Mouse (Mus musculus) spleen, adult 18-20 months (tissue): ENCODE measurements at regions not wholly inside any gene's neighbourhood (a gene's known extent, or its start where the extent isn't known, plus 50 kb on each side); places are given as distances from the start of the nearest gene placed in this dataset.
"Not testable (repeated sequence)": the region's sequence is repeated elsewhere in the genome, so short reads cannot be mapped to it uniquely, and the experiment has no call there.

ENCODE experiments used
- DNase-seq, 2 experiments: peaks; one replicate each; pipeline ENCODE4 v3.0.0; 2022; ENCODE audit warnings: mixed read lengths in 2 of 2

DNA sequence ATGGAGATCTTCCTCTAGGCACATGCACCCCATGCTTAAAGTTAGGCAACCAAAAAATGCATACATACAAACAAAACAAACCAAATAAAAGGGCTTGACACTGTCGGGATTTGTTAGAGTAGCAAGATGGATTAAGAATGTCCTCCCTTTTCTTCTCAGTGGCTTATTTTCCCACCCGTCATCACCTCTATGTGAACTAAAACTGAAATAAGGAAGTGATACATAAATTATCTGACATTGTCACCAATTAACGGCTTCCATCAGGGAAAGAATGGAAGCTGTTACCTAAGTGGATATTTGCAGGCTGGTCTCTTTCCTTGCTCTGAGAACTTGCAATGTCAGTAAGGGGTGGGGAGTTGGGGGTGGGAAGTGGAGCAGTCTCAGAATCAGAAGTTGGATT lies 541.5 kb downstream of the Diaph3 start:
- no peak for DNase-seq

DNA sequence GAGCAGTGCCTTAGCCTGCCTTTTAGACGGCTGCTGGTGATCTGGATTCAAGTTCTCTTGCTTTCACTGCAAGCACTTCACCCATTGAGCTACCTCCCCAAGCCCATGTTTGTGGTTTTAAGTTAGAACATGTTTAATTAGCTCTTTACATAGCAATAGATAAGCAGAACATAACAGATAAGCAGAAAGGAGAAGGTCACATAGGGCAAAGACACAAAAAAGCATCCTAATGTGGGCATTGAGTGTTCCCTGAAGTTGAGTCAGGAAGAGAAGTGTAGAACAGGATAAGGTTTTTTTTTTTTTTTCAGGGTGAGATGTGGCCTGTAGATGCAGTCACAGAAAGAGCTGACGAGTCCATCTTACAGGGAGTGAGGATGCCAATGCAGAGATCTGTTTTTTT lies 552.5 kb downstream of the Diaph3 start:
- DNase-seq: no peak

GRCm38 (mm10) chr14:86585959-86586358 lies 555.1 kb downstream of the Diaph3 start:
- DNase-seq: not testable (repeated sequence)

- DNase-seq: no peak
Measured at GRCm38 (mm10) chr14:86562728-86563127, 578.3 kb downstream of the Diaph3 start.

DNA sequence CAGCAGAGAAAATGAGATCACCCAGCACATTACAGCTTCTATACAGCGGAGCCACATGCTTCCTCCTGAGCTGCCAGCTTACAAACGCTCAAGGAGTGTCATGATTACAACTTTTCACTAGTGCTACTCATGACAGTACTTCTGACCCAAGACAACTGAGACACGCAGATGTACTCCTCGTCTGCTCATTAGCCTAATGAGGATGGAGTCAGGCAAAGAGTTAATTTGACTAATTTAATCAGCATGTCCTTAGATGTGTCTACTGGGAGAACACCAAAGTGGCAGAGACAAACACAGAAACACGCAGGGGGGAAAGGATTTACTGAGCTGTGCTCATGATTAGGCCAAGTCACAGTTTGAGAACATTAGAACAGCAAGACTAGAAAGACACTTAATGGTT lies 603.0 kb downstream of the Diaph3 start:
- DNase-seq: no peak

- no peak for DNase-seq
Measured at GRCm38 (mm10) chr14:86536341-86537027, 604.6 kb downstream of the Diaph3 start.

DNA sequence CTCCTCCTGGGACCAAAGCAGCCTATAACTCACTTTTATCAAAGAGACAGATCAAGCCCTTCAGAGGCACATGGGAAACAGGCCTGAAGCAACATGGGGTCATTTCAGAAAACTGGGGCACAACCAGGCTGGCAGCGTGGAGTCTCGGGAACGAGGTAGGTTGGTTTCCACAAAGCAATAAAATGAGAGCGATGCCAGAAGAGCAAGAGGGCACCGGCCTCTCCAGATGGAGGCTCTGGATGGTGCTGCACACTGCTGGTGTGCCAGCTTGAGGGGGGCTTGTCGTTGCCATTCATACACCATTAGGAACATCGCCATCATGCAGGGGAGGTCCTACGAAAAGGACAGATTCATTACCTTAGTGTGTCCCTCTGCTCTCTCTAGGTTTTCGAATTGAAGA lies 630.6 kb downstream of the Diaph3 start:
- DNase-seq: no peak

DNA sequence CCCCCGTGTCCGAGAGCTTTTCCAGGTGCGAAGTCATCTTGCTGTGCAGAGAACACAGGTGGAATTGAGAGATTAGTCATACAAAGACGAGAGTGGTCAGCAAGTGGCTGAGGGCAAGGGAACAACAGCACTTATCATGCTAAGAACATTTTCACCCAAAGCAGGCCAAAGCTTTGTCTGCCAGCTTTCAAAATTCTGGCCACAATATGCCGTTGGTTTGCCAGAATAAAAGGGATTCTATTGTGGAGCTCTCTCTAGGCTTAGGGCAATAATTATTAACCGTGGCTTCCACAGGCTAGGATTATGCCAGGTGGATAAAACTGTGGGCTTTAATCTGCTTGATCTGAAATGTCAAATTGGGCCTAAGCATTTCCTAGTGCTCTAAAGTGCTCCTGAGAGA lies 631.3 kb downstream of the Diaph3 start:
- DNase-seq: no peak

DNA sequence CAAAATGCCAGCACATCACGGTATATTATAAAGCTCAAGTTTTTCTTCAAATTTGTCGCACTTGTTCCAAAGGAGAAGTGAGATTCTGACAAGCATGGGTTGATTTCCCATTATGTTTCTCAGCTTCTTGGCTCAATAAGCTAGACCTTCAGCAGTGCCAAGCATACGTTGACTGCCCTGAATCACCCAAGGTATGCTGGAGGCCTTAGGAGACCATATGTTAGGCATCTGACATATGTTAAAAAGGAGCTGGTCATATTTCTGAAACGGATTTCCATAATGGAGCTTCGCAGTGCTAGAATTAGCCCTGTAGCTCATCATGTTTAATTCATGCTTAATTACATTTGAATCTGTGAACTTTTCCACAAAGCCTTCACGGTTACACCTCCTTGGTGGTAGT lies 634.7 kb downstream of the Diaph3 start:
- no peak for DNase-seq

DNA sequence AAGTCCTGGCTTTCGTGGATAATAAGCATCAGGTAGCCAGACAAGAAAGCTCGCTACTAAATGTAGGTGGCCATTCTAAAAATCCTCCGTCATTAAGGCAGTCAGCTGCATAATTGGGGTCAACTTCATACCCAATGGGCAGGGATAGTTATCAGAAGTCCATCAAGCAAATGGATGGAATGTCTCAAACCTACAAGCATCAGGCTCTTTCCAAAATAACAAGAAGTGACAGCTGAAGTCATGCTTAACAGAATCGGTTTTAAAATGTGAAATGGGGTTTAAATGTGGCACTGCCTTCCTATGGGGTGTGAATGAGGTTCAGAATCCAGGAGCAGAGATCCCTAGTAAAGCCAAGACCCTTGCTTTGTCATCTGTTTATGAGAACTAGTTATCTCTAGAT lies 650.2 kb downstream of the Diaph3 start:
- DNase-seq: no peak

DNA sequence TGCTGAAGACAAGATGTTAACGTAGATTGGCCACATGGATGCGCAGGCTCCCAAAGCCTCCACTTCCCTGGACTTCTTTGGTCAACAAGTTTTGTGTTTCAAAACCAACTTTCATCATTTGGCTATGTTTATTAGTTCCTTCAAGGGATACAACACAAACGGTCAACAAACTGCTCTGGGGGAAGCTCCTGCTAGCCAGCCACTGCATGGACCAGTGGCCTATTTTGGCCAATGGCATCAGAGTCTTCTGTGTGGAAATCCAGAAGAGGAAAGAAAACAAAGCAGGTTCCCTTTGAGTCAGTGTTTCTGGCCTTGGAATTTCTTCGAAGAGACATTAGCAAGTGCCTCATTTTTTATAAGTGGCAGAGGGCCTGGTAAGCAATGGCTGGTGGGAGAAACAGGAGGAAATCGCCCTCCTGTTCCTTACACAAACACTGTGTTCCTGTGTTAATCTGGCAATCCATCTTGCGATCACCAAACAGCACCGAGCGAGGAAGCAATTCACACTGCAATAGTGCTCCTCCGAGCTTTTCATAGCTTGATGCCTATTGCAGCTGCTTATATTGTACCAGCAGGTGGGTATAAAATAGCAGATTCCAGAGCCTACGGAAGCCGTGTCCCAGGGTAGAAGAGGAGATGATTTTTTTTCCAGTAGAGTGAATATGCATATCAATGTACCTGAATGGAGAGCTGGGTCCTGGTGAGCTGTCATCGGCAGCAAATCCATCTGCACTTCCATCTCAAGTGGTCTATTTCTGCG lies 651.0 kb downstream of the Diaph3 start:
- no peak for DNase-seq

GRCm38 (mm10) chr14:86489044-86489816 lies 651.8 kb downstream of the Diaph3 start:
- no peak for DNase-seq

DNA sequence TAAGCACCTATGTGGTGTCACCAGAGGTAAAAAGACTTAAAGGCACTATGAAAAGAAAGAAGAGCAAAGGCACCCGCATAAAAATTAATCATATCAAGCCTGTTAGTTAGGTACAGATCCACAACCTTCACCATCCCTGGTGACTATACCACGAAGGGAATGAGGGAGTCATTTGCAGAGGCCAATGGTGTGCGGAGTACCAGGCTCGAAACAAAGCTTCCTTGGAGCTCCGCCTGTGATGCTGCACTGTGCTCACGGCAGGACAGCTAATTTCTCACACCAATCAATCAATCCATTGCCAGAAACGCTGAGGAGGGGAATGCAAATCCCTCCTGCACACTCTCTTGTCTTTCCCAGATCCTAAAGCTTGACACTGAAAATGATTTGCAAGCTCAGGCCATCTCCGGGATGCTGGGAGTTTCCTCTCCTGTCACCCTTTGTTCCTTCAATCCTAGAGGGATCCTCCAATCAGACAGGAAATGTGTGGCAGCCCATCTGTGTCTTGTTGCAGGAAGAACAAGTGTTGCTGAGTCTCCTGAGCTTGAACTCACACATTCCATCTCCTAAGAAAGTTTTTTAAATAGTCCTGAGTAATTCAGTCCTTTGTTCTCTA lies 653.6 kb downstream of the Diaph3 start:
- DNase-seq: no peak

DNA sequence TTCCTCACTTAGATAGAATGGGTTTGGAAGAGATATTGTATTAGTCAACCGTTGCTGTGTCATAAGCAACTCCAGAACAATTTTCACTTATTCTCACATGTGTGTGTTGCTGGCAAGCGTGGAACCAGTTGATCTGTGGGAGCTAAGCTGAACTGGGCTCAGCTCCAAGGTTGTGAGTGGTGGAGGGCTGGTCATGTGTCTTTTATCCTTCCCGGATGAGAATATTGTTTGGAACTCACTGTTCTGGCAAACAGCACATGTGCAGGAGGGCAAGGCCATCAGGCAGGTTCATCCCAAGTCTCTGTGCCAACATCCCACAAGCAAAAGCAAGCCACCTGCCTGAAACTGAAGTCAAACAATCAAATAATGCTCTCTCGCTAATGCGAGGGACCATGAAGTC lies 656.8 kb downstream of the Diaph3 start:
- DNase-seq: no peak

GRCm38 (mm10) chr14:86473604-86474003 lies 667.4 kb downstream of the Diaph3 start:
- DNase-seq: no peak

GRCm38 (mm10) chr14:86470462-86470861 lies 670.6 kb downstream of the Diaph3 start:
- no peak for DNase-seq

- DNase-seq: no peak
Measured at GRCm38 (mm10) chr14:86467886-86468463, 673.1 kb downstream of the Diaph3 start.

GRCm38 (mm10) chr14:86463388-86463787 lies 677.6 kb downstream of the Diaph3 start:
- no peak for DNase-seq

DNA sequence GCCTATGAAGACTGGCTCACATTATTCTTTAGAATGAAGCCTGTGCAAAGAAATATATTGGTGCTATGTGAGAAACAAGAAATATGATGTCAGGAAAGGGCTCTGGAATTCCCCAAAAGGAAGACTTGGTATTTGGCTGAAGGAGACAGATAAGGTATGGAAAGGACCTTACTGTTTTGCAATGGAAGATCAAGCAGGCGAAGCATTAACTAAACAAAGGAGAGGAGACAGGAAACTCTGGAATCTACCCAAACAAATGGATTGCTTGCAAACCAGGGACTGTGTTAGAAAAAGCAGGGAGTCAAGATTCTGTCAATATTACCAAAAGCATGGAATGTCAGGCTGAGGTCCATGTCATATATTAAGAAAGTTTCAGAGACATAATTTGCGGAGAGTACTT lies 687.9 kb downstream of the Diaph3 start:
- DNase-seq: no peak

DNA sequence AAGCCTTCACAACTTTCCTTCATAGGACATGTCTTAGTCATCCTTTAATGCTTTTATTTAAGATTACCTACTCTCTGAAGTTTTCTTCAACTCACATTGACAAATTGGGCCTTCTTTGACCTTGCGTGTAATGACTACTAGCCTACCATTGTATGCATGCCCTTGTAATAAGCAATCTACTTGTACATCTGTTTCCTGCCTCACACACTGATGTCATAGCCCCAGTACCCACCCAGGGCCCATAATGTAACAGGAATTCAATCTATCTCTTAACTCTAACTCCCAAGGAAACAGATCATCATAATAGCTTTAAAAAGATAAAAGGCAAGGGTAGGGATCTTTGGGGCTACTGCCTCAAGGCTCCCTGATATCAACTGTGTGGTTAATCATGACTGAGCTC lies 690.4 kb downstream of the Diaph3 start:
- no peak for DNase-seq

DNA sequence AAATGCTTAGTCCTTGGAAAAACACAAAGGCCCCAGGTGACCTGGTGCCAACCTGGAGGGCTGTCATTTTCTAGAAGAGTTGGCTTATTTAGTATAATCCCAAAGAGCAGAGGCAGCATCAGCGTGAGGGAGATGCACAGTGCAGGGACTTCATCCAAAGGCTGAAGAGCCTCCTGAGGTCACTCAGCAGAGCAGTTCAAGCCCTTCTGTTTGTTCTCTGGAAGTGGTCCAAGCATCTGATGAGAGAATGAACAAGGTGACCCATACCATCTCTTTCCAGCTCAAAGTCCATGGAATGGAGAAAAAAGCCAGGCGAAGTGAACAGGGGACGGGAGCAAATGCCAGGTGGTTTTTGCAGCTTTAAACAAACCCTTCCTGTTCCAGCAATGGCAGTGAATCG lies 695.9 kb downstream of the Diaph3 start:
- DNase-seq: no peak

GRCm38 (mm10) chr14:86443921-86444835 lies 696.9 kb downstream of the Diaph3 start:
- DNase-seq: no peak
